Mouse (Mus musculus): ENCODE data around the gene Tmem178b. TPM values are rescaled to one million over a fixed set of nuclear protein-coding genes. Genes with fewer than 3 reads are reported as not detected.

Gene Tmem178b
- polyA plus RNA-seq, 1 experiment from 2014 or later, result 0.48 TPM

DNA sequence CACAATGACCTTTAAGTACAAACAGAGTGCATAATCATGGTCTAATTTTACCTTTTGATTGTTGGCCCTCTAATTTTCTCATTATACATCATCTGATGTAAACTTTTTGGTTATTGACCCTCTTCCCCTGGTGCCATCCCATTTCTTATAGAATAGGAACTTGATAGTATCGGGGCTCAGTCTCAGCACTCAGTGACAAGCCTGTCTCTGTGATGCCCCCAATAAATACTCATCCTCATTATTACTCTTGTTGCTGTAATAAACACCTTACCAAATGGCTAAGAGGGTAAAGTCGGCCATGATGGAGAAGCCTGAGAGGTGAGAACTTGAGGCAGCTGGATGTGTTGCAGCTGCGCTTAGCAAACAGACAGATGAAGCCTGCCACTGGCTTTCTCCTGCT lies 63.5 kb downstream of the Tmem178b start:
- Histone ChIP-seq H3K9me3 (replicated peaks) (no peaks in the 10 kb centered on the region), H3K4me2 (no peak overlapping the region), H3K4me1 (no peaks in the 10 kb centered on the region), H3K27me3 (no peaks in the 10 kb centered on the region), H3K27ac (no peak overlapping the region), H3K9ac (no peak overlapping the region), H3K36me3 (no peaks in the 10 kb centered on the region), H3K4me3 (replicated peaks) (no peak overlapping the region)
- WGBS, result 33% methylated on average over 3 of the region's 3 CpGs
- ATAC-seq (replicated peaks; ENCODE audit: low FRiP score), result no peak

DNA sequence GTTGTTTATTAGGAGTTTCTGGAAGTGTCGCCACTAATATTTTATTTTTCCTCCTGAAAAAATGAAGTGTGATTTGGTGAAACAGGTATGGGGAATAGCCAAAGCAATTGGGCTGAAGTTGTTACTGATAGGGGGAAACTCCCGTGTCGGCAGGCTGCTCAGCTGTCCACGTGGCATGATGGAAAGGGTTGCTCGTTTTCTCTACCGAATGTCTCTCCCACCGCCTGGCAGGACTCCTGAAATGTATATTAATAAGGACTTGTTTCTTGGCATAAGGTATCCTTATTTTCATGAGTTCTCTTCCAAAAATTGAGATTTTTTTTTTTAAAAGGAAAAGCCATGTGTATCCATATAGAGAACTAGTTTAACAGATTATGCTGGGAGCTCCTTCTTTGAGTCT lies 67.8 kb downstream of the Tmem178b start:
- no peak overlapping the region for H3K4me3 ChIP-seq (replicated peaks)
- H3K36me3 ChIP-seq, result no peaks in the 10 kb centered on the region
- 86% methylated on average over 7 of the region's 7 CpGs for WGBS
- no peak overlapping the region for H3K4me2 ChIP-seq
- ATAC-seq (replicated peaks; ENCODE audit: low FRiP score), result no peak
- H3K27me3 ChIP-seq, result no peaks in the 10 kb centered on the region
- H3K9me3 ChIP-seq (replicated peaks), result no peaks in the 10 kb centered on the region
- no peak overlapping the region for H3K9ac ChIP-seq
- no peaks in the 10 kb centered on the region for H3K4me1 ChIP-seq
- no peak overlapping the region for H3K27ac ChIP-seq

DNA sequence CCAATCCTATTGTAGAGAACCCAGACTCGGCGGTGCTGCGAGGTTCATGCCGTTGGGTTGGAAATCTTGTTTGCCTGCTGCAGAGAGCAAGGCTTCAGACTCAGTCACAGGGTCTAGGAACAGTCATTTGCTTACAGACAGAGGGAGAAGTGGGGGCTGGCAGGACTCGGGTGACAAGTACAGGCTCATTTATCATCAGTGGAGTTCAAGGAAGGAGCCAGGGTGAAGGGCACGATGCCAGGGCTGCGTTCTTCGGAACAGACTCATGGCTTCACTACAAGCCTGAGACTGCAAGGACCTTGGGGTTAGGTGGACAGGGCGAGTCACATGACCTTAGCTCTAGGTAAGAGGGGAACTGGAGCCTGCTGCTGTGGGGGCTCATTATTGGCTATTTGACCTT lies 71.8 kb downstream of the Tmem178b start:
- ATAC-seq (replicated peaks; ENCODE audit: low FRiP score), result no peak
- no peak overlapping the region for H3K4me2 ChIP-seq
- H3K4me1 ChIP-seq, result no peaks in the 10 kb centered on the region
- no peaks in the 10 kb centered on the region for H3K9me3 ChIP-seq (replicated peaks)
- WGBS, result 75% methylated on average over 9 of the region's 9 CpGs
- no peak overlapping the region for H3K4me3 ChIP-seq (replicated peaks)
- H3K27me3 ChIP-seq, result no peaks in the 10 kb centered on the region
- H3K9ac ChIP-seq, result no peak overlapping the region
- H3K36me3 ChIP-seq, result no peaks in the 10 kb centered on the region
- H3K27ac ChIP-seq, result no peak overlapping the region

DNA sequence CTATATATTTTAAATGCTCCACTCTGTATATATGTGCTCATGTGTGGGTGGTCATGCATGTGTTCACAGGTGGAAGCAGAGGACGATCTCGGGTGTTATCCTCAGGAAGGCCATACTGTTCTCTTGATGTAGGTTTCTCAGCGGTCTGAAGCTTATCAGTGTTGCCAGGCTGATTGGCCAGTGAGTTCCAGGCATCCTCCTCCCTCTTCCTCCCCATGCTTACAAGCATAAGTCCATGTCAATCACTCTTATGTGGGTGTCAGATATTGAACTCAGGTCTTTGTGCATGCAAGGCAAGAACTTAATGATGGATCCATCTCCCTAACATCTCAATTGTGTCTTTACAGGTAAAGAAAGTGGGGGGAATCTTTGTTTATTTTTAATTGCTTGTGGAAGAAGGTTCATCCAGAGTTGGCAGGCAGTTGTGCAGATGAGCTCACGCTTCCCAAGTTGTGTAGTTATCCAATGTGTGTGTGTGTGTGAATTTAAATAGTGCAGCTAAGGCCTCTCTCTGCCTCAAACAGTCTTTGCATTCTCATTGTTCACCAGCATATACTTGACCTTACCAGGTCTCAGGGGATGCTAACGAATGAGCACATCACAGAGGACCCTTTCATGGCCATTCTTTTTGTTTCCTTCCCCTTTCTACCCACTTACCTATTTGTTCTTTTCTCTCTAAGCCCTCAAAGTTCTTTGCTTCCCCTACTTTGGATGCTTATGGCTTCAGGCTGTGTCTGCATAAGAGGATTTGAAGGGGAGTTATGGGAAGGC lies 72.8 kb downstream of the Tmem178b start:
- Histone ChIP-seq H3K9me3 (replicated peaks) (no peaks in the 10 kb centered on the region), H3K4me3 (replicated peaks) (no peak overlapping the region), H3K9ac (no peak overlapping the region), H3K27ac (no peak overlapping the region), H3K4me1 (no peaks in the 10 kb centered on the region), H3K36me3 (no peaks in the 10 kb centered on the region), H3K4me2 (no peak overlapping the region), H3K27me3 (no peaks in the 10 kb centered on the region)
- no peak for ATAC-seq (replicated peaks; ENCODE audit: low FRiP score)
- 78% methylated on average over 5 of the region's 5 CpGs for WGBS

- Histone ChIP-seq H3K4me1 (no peaks in the 10 kb centered on the region), H3K4me3 (replicated peaks) (no peak overlapping the region), H3K9ac (no peak overlapping the region), H3K27me3 (no peaks in the 10 kb centered on the region), H3K36me3 (no peaks in the 10 kb centered on the region), H3K4me2 (no peak overlapping the region), H3K9me3 (replicated peaks) (no peaks in the 10 kb centered on the region), H3K27ac (no peak overlapping the region)
- no peak for ATAC-seq (replicated peaks; ENCODE audit: low FRiP score)
- 89% methylated on average over 4 of the region's 4 CpGs for WGBS
These were observed 73.5 kb downstream of the Tmem178b start for GRCm38 (mm10) chr6:39946601-39947000.

GRCm38 (mm10) chr6:39953951-39954350 lies 80.9 kb downstream of the Tmem178b start:
- no peak overlapping the region for H3K4me2 ChIP-seq
- H3K27me3 ChIP-seq, result no peaks in the 10 kb centered on the region
- no peaks in the 10 kb centered on the region for H3K9me3 ChIP-seq (replicated peaks)
- H3K4me1 ChIP-seq, result no peaks in the 10 kb centered on the region
- no peaks in the 10 kb centered on the region for H3K36me3 ChIP-seq
- H3K4me3 ChIP-seq (replicated peaks), result no peak overlapping the region
- 88% methylated on average over 5 of the region's 5 CpGs for WGBS
- no peak overlapping the region for H3K9ac ChIP-seq
- ATAC-seq (replicated peaks; ENCODE audit: low FRiP score), result no peak
- no peak overlapping the region for H3K27ac ChIP-seq

- no peak for ATAC-seq (replicated peaks; ENCODE audit: low FRiP score)
- Histone ChIP-seq H3K27ac (no peak overlapping the region), H3K9ac (no peak overlapping the region), H3K36me3 (no peaks in the 10 kb centered on the region), H3K4me1 (no peaks in the 10 kb centered on the region), H3K27me3 (no peaks in the 10 kb centered on the region), H3K9me3 (replicated peaks) (no peaks in the 10 kb centered on the region), H3K4me2 (no peak overlapping the region), H3K4me3 (replicated peaks) (no peak overlapping the region)
- WGBS, result 86% methylated on average over 2 of the region's 2 CpGs
These were observed 82.1 kb downstream of the Tmem178b start for GRCm38 (mm10) chr6:39955211-39955610.

GRCm38 (mm10) chr6:39964606-39965005 lies 91.5 kb downstream of the Tmem178b start:
- H3K4me1 ChIP-seq, result no peaks in the 10 kb centered on the region
- no peaks in the 10 kb centered on the region for H3K36me3 ChIP-seq
- H3K4me3 ChIP-seq (replicated peaks), result no peak overlapping the region
- no peak overlapping the region for H3K4me2 ChIP-seq
- no peak for ATAC-seq (replicated peaks; ENCODE audit: low FRiP score)
- H3K27ac ChIP-seq, result no peak overlapping the region
- no peak overlapping the region for H3K9ac ChIP-seq
- H3K9me3 ChIP-seq (replicated peaks), result no peaks in the 10 kb centered on the region
- WGBS, result 71% methylated on average over 4 of the region's 4 CpGs
- no peaks in the 10 kb centered on the region for H3K27me3 ChIP-seq

DNA sequence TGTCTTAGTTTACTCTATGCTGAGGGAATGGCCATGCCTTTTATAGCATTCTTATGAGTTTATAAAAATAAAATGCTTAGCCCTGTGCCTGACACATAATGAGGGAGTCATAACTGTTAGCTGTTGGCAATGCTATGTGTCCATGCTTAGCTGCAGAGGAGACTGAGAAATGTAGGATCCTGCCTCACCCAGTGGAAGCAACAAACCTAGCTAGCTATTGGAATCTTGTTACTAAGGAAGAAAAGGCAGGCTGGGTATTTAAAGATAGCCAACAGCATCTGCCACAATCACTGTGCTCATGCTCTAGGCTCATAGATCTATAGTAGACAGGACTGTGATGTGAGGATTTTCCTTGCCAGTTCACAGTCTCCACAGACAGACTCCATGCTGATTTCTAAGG lies 97.2 kb downstream of the Tmem178b start:
- H3K4me2 ChIP-seq, result no peak overlapping the region
- H3K4me3 ChIP-seq (replicated peaks), result no peak overlapping the region
- no peaks in the 10 kb centered on the region for H3K27me3 ChIP-seq
- no peak for ATAC-seq (replicated peaks; ENCODE audit: low FRiP score)
- H3K9me3 ChIP-seq (replicated peaks), result no peaks in the 10 kb centered on the region
- no peaks in the 10 kb centered on the region for H3K4me1 ChIP-seq
- no peak overlapping the region for H3K9ac ChIP-seq
- H3K27ac ChIP-seq, result no peak overlapping the region
- no peaks in the 10 kb centered on the region for H3K36me3 ChIP-seq

DNA sequence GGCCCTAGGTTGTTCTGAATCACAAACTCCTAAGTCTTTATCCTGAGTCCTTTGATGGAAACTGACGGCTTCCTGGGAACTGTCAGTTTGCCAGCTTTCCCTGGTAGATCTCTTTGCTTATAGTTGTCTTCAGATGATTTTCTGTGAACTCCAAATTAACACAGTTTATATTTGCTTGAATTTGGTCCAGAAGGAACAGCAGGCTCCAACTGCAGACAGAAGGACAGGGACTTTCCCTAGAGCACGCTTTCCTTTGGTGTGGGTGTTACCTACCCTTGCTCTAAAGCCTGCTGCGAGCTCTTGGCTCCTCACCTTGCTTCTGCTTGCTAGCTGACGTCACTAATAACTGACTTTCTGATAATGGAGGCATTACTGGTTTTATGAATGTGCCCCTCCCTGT lies 105.9 kb downstream of the Tmem178b start:
- H3K4me1 ChIP-seq, result no peaks in the 10 kb centered on the region
- no peak overlapping the region for H3K4me2 ChIP-seq
- ATAC-seq (replicated peaks; ENCODE audit: low FRiP score), result no peak
- H3K9me3 ChIP-seq (replicated peaks), result no peaks in the 10 kb centered on the region
- no peak overlapping the region for H3K4me3 ChIP-seq (replicated peaks)
- 83% methylated on average over 4 of the region's 4 CpGs for WGBS
- H3K9ac ChIP-seq, result no peak overlapping the region
- H3K27me3 ChIP-seq, result no peaks in the 10 kb centered on the region
- H3K27ac ChIP-seq, result no peak overlapping the region
- no peaks in the 10 kb centered on the region for H3K36me3 ChIP-seq

DNA sequence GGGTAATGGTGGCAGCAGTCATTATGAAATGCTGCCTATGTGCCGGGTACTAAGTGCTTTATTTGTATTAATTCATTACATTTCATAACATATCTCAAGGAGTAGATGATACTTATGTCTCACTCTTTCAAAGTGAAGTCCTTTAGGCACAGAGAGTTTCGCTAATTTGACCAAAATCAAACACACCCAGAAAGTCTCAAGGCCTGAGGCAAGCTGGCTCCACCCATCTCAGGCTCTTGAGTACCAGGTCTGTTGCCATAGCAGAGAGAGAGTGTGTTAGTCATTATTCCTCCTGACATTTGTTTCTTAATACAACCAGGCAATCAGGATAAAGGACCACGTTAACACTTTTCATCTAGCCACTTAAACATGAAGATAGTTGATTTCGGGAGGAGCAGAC lies 117.7 kb downstream of the Tmem178b start:
- no peak overlapping the region for H3K9ac ChIP-seq
- no peak for ATAC-seq (replicated peaks; ENCODE audit: low FRiP score)
- 89% methylated on average over 4 of the region's 4 CpGs for WGBS
- no peaks in the 10 kb centered on the region for H3K36me3 ChIP-seq
- H3K4me1 ChIP-seq, result no peaks in the 10 kb centered on the region
- H3K9me3 ChIP-seq (replicated peaks), result no peaks in the 10 kb centered on the region
- H3K4me3 ChIP-seq (replicated peaks), result no peak overlapping the region
- no peak overlapping the region for H3K4me2 ChIP-seq
- no peaks in the 10 kb centered on the region for H3K27me3 ChIP-seq
- H3K27ac ChIP-seq, result no peak overlapping the region

- no peaks in the 10 kb centered on the region for H3K4me1 ChIP-seq
- H3K27ac ChIP-seq, result no peak overlapping the region
- no peaks in the 10 kb centered on the region for H3K27me3 ChIP-seq
- no peak overlapping the region for H3K4me3 ChIP-seq (replicated peaks)
- no peak overlapping the region for H3K4me2 ChIP-seq
- WGBS, result 39% methylated on average over 6 of the region's 6 CpGs
- no peaks in the 10 kb centered on the region for H3K9me3 ChIP-seq (replicated peaks)
- no peak overlapping the region for H3K9ac ChIP-seq
- no peaks in the 10 kb centered on the region for H3K36me3 ChIP-seq
- ATAC-seq (replicated peaks; ENCODE audit: low FRiP score), result no peak
These were observed 118.9 kb downstream of the Tmem178b start for GRCm38 (mm10) chr6:39991922-39992321.
